Mouse (Mus musculus) megakaryocyte, embryonic 14.5 days (primary cell): ENCODE measurements around the gene Luzp1.

ENCODE experiments used
- FLI1 ChIP-seq: IDR thresholded peaks from 2 replicates; pipeline ENCODE4 v1.6.1; 2012; ENCODE audit warnings: low read length, inconsistent platforms, mixed read lengths
- GATA1 ChIP-seq: IDR thresholded peaks from 3 replicates; pipeline ENCODE4 v1.6.1; 2012; ENCODE audit warnings: mixed read lengths, low read length, inconsistent platforms, borderline replicate concordance

GRCm38 (mm10) chr4:136519866-136520265, 50.3 kb downstream of the Luzp1 start:
- TF ChIP-seq GATA1, result no peak
- no peak for TF ChIP-seq FLI1
